Mouse (Mus musculus) lung, adult 2 months (tissue): ENCODE results near the gene Pcbp4. TPM values are rescaled to one million over a fixed set of nuclear protein-coding genes. Genes with fewer than 3 reads are reported as not detected.

Source experiments
- DNase-seq: peaks from one replicate; pipeline ENCODE4 v3.0.0; 2022
- H3K4me1 ChIP-seq: fragments of 200-500 bp; 2 replicates; pipeline ENCODE4 v1.6.1; 2011; ENCODE audit warnings: low read length; ENCODE audit not compliant: control insufficient read depth, insufficient read depth
- H3K4me3 ChIP-seq: fragments of 200-500 bp; replicated peaks from 2 replicates; pipeline ENCODE3; 2011; ENCODE audit warnings: low read depth, mild to moderate bottlenecking, control low read depth, low read length; ENCODE audit errors: extremely low read depth
- CTCF ChIP-seq: fragments of 200-500 bp; IDR thresholded peaks from 2 replicates; pipeline ENCODE4 v1.5.1; 2011; ENCODE audit warnings: mild to moderate bottlenecking, low read length, control low read depth; ENCODE audit not compliant: insufficient read depth
- POLR2A ChIP-seq: fragments of 200-500 bp; IDR thresholded peaks from 2 replicates; pipeline ENCODE4 v1.6.1; 2011; ENCODE audit warnings: low read depth, mild to moderate bottlenecking, control low read depth, low read length, borderline replicate concordance; ENCODE audit errors: extremely low read depth
- WGBS: fragments of 180-500 bp; shearing (Covaris S2); methylation state at CpG from one replicate; pipeline ENCODE4 v1.1.7; 2018; 5-methylcytosine and 5-hydroxymethylcytosine counted together
- polyA plus RNA-seq: library from polyadenylated mRNA; depleted of rRNA; stranded (reverse); fragments of >200 nt; gene quantifications from 2 replicates; pipeline ENCODE4 v1.2.3, GENCODE M21; 2012

Pcbp4 gene
- polyA plus RNA-seq, 1 experiment: 70.7 TPM

DNA sequence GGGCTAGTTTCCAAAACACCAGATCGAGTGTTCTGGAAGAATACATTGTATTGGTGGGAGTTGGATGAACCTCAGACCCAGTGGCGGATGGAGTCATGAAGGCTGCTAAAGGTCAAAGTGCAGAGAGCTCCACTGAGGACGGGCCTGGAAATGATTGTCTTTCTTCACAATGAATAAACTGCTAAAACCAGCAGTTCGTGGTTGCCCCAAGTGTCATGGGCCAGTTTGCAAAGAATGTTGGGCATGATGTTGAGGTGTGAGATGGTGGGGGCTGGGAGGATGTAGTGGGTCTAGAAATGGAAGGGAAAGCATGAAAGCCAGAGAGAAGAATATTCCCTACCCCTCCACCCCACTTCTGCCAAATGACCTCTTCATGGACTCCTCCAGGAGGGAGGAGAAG lies 8.3 kb upstream of the Pcbp4 start:
- 78% methylated on average over 4 of the region's 4 CpGs for WGBS
- no peak for DNase-seq
- Histone ChIP-seq H3K4me3 (no peak overlapping the region), H3K4me1 (peaks cover 8% of the 10 kb centered on the region)
- TF ChIP-seq POLR2A: no peak

DNA sequence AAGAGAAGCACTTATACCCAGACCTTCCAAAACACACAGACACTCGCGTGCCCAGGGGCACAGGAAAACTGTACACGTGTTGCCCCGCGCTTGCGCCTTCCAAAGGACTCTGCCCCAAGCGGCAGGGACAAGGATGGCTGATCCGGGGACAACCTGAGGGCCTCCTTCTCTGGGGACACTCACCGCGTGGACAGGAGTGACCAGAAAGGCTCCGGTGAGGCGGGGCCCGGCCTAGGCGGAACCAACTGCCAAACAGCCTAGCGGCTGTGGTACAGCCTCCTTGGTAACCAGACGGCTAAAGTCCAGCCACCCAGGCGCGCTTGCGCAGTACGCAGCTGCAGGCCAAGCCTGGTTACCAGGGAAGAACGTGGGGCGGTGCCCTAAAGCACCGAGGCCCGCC lies 5.7 kb upstream of the Pcbp4 start, which contains the start of the genes Abhd14b and Abhd14a:
Gene Abhd14b, plus strand, starts transcription at position 112 of the 400 bp plus-strand sequence.
Gene Abhd14a, minus strand, starts transcription at position 331 of the 400 bp plus-strand sequence.
- Histone ChIP-seq H3K4me3 (peak within 1 kb of the TSS; percentile 72), H3K4me1 (peaks cover 15% of the 10 kb centered on the region)
- TF ChIP-seq CTCF (peak; percentile 24; the same call in 1 of the 2 replicates), POLR2A (0 out of 2 replicates have a peak, but pooled peaks have one; percentile 29)
- peak; percentile 89 for DNase-seq
- WGBS: under 1% methylated on average over 24 of the region's 24 CpGs

DNA sequence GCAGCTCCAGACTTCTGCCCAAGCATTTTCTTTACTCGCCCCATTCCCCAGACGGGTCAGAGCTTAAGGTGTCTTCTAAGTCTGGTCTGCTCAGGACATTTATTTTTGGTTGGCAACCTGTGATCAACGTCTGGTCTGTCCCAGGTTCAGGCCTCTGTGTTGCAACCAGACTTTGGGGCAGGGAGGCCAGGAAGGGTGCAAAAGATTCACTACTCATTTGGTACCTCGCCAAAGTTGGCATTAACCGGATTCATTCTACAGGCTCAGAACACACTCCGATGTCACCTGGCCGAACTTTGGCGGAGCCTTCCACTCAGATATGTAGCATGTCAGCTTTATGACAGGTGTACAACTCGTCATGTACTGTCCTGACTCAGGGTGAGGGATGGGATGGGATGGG lies 5.1 kb upstream of the Pcbp4 start:
- 31% methylated on average over 9 of the region's 9 CpGs for WGBS
- no peak for TF ChIP-seq POLR2A
- TF ChIP-seq CTCF: no peak
- peak overlapping the region; percentile 72 for H3K4me3 ChIP-seq
- H3K4me1 ChIP-seq: peaks cover 17% of the 10 kb centered on the region
- DNase-seq: no peak

DNA sequence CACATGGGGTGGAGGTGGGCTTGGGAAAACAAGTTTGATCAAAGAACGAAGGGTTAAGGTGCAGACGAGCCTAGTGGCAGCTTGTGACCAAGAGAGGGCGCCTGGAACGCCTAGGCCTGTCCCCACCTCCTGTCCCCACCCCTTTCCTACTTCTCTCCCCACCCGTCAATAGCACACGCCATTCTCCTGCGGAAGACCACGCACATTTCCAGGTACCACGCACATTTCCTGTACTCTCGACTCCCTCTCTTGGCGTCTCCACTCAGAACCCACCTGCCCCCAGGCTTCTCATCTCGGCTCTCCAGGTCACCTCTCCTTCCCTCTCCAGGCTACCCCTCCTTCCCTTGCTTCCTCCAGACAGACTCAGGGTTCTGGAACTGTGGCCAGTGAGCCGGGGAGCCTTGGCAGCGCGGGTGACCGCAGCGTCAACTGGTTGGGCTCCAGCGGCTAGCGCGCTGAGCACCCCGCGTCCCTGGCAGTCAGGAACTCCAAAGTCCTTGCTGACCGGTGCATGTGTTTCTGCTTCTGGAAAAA lies 4.5 kb upstream of the Pcbp4 start:
- Histone ChIP-seq H3K4me1 (peaks cover 17% of the 10 kb centered on the region), H3K4me3 (peak overlapping the region; percentile 72)
- peak; percentile 77 for DNase-seq
- under 1% methylated on average over 23 of the region's 23 CpGs for WGBS
- TF ChIP-seq POLR2A: peak; percentile 91; the same call in 1 of the 2 replicates
- peak; percentile 81 for TF ChIP-seq CTCF

DNA sequence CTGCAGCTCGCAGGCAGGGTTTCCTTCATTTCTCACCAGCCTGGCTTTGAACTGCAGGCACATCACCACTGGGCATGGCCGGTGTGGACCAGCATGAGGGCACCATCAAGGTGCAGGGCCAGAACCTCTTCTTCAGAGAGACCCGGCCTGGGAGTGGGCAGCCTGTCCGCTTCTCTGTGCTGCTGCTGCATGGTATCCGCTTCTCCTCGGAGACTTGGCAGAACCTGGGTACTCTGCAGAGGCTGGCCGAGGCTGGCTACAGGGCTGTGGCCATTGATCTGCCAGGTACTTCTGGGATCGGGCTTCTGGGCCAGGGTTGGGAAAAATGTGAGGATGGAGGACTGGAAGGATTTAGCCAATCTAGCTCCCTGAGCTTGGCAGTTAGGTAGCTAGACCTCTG lies 3.1 kb upstream of the Pcbp4 start:
- H3K4me1 ChIP-seq: peaks cover 21% of the 10 kb centered on the region
- TF ChIP-seq CTCF: no peak
- no peak for TF ChIP-seq POLR2A
- no peak for DNase-seq
- H3K4me3 ChIP-seq: no peak overlapping the region
- WGBS: 82% methylated on average over 8 of the region's 8 CpGs

DNA sequence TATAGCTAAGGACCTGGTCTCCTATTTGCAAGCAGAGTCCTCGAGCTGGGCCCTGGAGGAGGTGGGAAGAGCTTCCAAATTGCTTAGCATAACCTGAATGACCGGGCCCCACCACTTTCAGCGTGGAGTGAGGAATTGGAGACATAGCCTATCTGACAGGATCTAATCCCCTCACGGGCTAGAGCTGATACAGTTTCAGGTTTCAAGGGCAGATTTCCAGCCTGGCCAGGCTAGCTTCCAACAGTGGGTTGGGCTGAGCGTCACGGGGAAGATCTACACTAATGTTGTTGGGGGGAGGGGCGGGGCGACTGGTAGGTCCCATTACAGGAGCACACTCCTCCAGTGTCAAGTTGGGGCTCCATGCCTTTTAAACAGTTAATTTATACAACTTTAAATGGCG lies 2.4 kb upstream of the Pcbp4 start:
- H3K4me3 ChIP-seq: no peak overlapping the region
- H3K4me1 ChIP-seq: peaks cover 21% of the 10 kb centered on the region
- peak; percentile 47 for DNase-seq
- 35% methylated on average over 9 of the region's 9 CpGs for WGBS
- TF ChIP-seq CTCF (no peak), POLR2A (no peak)

DNA sequence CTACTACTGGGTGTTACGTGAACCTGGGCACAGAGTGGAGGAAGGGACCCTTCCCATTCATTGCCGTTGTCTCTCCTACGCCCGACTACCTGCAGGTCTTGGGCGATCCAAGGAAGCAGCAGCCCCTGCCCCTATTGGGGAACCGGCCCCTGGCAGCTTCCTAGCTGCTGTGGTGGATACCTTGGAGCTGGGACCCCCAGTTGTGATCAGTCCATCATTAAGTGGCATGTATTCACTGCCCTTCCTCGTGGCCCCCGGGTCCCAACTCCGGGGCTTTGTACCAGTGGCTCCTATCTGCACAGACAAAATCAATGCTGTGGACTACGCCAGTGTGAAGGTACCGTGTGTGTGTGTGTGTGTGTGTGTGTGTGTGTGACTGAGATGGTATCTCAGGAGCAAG lies 1.8 kb upstream of the Pcbp4 start:
- H3K4me1 ChIP-seq: peaks cover 21% of the 10 kb centered on the region
- H3K4me3 ChIP-seq: no peak overlapping the region
- TF ChIP-seq CTCF (no peak), POLR2A (no peak)
- no peak for DNase-seq
- WGBS: 77% methylated on average over 11 of the region's 11 CpGs

DNA sequence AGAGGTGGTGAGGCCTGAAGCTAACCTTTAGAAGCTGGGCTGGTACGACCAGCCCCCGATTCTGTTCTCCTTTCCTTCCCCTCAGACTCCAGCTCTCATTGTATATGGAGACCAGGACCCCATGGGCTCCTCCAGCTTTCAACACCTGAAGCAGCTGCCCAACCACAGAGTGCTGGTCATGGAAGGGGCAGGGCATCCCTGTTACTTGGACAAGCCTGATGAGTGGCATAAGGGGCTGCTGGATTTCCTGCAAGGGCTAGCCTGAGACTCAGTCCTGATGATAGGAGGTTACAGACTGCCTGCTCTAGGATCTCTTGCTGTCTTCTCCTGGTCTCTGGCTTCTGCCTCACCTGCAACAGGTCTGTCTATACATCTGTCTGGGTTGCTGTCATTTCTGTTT lies 1.2 kb upstream of the Pcbp4 start:
- 66% methylated on average over 2 of the region's 2 CpGs for WGBS
- no peak for DNase-seq
- H3K4me1 ChIP-seq: peaks cover 21% of the 10 kb centered on the region
- H3K4me3 ChIP-seq: no peak overlapping the region
- no peak for TF ChIP-seq CTCF
- TF ChIP-seq POLR2A: no peak

DNA sequence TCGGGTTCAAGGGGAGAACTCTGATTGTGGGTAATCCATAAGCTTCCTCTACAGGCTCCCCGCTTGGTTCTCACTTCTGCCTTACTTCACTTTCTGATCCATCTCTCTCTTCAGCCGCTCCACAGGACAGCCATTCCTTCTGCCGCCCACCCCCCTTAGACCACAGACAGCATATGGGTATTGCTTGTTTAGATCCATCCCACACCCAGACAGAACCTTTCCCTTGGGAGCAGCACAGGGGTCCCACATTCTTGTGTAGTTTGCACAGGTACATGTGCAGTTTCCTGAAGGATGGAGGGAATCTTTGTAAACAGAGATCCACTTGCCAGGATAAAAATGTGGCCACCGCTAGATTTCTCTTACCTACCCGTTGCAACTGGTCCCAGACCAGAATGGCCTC lies 740 bp upstream of the Pcbp4 start:
- DNase-seq: no peak
- 69% methylated on average over 6 of the region's 6 CpGs for WGBS
- H3K4me3 ChIP-seq: no peak overlapping the region
- TF ChIP-seq POLR2A: no peak
- H3K4me1 ChIP-seq: peaks cover 21% of the 10 kb centered on the region

DNA sequence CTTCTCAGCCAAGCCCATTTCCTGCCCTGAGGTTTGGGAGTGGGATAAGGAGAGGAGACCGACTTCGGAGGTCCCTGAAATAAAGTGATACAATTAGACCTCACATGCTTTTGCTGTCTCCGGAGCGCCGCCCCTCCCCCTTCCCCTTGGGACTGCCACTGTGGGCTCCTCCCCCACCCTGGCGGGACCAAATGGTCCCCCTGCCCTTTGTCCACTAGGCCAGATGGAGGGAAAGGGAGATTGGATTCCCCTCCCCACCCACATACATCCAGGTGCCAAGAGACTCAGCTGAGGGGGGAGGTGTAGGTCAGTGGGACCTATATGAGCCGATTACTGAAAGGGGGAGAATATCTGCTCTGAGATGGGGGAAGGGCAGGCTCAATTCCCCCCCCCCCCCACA lies 270 bp upstream of the Pcbp4 start:
- DNase-seq: no peak
- TF ChIP-seq CTCF (no peak), POLR2A (no peak)
- 20% methylated on average over 7 of the region's 7 CpGs for WGBS
- Histone ChIP-seq H3K4me3 (no peak overlapping the region), H3K4me1 (peaks cover 19% of the 10 kb centered on the region)
